Mouse (Mus musculus) testis, adult 2 months (tissue): ENCODE results near the gene Igdcc3.

Experiments
- CTCF ChIP-seq: fragments of 200-500 bp; IDR thresholded peaks from 2 replicates; pipeline ENCODE4 v1.5.1; 2012; ENCODE audit warnings: low read depth, mild to moderate bottlenecking, inconsistent platforms, low read length, moderate library complexity; ENCODE audit not compliant: control insufficient read depth, insufficient read depth, insufficient replicate concordance
- POLR2A ChIP-seq: fragments of 200-500 bp; IDR thresholded peaks from 2 replicates; pipeline ENCODE4 v1.6.1; 2012; ENCODE audit warnings: low read depth, mild to moderate bottlenecking, inconsistent platforms, low read length, moderate library complexity; ENCODE audit not compliant: control insufficient read depth

- TF ChIP-seq CTCF (no peak), POLR2A (no peak)
Observed at GRCm38 (mm10) chr9:65106821-65107220, 34.2 kb upstream of the Igdcc3 start.
